Mouse (Mus musculus) adrenal gland, adult 18-20 months (tissue): ENCODE results near the gene Ctdspl. TPM values are rescaled to one million over a fixed set of nuclear protein-coding genes. Genes with fewer than 3 reads are reported as not detected.
A peak's percentile ranks its signal among the peaks of the same experiment; 100 is the strongest.

Source experiments
- DNase-seq, 2 experiments: peaks; one replicate each; pipeline ENCODE4 v3.0.0; 2021 to 2022; ENCODE audit warnings: low spot score in 2 of 2
- total RNA-seq, 2 experiments: library from RNA; stranded (reverse); gene quantifications; 1 replicate in 1 of 2; 2 replicates in 1 of 2; pipeline ENCODE4 v1.2.3; 2021

Ctdspl gene
- total RNA-seq, 2 experiments from 2014 or later = 28.8 to 37.7 TPM

GRCm38 (mm10) chr9:118984650-118985432, 58.6 kb downstream of the Ctdspl start:
- no peak for DNase-seq

GRCm38 (mm10) chr9:118986286-118986685, 60.0 kb downstream of the Ctdspl start:
- DNase-seq = no peak

DNA sequence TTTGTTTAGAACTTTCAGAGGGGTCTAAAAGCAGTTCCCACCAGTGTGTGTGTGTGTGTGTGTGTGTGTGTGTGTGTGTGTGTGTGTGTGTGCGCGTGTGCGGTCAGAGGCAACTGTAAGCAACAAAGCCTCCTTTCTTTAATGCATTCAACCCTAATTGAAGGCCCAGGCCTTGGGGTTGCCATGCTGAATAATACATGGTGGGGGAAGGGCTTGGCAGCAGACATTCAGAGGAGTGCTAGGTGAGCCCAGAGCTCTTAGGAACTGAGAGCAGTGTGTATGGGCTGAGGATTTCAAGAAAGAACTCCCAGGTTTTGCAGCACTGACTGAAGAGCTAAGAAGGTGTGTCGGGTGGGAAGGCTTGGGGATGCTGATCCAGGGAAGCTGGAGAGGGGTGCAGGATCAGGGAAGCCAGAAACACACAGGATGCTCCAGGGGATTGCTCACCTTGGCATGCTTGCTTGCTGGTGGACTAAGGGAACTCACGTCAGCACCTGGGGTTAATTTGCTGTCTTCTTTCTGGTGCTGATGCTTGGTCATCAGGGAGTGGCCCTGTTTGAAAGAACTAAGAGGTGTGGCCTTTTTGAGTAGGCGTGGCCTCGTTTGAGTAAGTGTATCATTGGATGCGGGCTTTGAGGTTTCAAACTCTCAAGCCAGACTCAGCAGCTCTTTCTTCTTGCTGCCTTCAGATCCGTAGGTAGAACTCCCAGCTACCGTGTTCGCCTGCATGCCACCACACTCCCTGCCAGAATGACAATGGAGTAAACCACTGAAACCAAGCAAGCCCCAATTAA, 62.7 kb downstream of the Ctdspl start:
- DNase-seq = no peak

- no peak for DNase-seq
These were observed 64.2 kb downstream of the Ctdspl start for GRCm38 (mm10) chr9:118990490-118990889.

DNA sequence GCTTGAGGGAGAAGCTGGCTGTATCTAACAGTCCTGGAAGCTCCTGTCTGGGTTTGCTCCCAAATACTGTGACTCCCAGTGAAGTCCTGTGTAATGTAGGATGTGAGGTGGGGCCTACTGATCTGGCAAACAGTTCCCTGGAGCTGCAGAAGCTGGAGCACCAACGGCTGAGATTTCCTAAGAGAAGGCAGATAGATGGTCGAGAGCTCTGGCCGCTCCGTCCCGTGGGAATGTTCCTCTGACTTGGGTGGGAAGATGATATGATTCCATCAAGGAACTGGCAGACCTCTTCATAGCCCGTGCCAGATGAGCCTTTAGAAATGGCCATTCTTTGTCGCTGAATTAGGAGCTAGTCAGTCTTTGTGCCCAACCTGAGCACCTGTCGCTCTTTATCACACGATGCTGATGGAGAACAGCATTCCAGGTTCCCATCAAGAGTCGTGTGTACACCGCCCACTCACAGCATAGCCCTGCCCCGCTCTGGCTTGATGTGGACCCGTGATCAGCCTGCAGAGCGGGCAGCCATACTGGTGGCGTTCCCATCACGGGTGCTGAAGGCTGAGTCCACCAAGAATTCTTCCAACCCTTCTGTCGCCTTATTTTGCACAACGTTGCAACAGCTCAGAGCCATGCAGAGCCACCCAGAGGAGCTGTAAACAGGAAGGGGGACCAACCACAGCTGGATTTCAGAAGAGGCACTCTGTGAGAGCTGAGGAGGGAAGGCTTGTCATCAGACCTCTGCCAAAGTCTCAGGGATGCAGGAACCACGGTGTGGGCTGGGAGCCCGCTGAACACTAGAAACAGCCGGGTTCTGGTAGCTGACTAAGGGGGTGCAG, 65.7 kb downstream of the Ctdspl start:
- no peak for DNase-seq

GRCm38 (mm10) chr9:118992586-118992955, 66.3 kb downstream of the Ctdspl start:
- DNase-seq = no peak

GRCm38 (mm10) chr9:118994524-118995227, 68.4 kb downstream of the Ctdspl start:
- DNase-seq = no peak

GRCm38 (mm10) chr9:118995539-118995938, 69.3 kb downstream of the Ctdspl start:
- DNase-seq = no peak

DNA sequence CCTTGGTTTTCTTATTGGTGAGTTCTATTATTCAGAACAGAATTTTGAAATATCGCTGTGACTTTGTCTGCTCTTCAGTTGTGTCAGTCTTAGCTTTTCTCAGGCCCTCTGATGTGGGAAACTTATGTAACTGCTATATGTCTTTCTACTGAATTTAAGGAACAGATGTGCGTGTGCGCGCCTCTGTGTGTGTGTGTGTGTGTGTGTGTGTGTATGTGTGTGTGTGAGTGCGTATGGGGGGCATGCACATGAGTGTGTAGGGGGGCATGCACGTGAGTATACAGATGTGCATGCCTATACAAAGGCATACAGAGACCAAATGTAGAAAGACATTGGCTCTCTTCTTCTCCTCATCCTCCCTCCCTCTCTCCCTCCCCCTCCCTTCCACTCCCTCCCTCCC, 71.0 kb downstream of the Ctdspl start:
- DNase-seq = no peak

DNA sequence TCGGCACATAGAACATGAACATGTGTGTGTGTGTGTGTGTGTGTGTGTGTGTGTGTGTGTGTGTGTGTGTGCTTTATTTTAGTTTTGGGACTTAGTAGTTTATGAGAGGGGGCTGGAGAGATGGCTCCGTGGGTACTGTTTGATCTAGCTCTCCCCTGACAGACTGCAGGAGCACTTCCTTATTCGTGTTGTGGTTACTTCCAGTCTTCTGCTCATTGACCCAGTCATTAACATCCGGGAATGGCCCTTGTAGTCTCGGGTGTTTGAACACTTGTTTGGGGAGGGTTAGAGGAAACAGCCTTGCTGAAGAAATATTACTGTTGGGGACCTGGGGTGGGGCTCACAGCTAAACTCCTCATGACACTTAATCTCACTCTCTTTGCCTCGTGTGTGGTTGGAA, 73.9 kb downstream of the Ctdspl start:
- DNase-seq = no peak

DNA sequence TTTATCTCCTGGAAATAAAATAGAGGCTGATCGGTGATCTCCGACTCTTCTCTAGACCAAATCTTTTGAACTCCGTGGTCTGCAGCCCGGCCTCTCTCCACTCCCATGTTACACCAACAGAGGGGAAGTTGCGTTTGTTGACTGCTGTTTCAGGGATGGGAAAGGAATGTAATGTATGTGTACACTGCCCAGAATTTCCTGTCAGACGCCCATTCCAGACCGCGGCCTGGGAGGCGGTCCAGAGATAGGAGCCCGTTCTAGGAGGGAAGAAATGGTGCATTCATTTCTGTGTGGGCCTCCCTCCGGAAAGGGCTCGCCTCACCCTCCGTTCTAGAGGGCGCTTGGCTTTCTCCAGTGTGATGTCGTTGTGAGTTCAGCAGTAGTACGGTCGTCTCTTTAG, 76.0 kb downstream of the Ctdspl start:
- DNase-seq = peak in 1 of 2 experiments; percentile 29

DNA sequence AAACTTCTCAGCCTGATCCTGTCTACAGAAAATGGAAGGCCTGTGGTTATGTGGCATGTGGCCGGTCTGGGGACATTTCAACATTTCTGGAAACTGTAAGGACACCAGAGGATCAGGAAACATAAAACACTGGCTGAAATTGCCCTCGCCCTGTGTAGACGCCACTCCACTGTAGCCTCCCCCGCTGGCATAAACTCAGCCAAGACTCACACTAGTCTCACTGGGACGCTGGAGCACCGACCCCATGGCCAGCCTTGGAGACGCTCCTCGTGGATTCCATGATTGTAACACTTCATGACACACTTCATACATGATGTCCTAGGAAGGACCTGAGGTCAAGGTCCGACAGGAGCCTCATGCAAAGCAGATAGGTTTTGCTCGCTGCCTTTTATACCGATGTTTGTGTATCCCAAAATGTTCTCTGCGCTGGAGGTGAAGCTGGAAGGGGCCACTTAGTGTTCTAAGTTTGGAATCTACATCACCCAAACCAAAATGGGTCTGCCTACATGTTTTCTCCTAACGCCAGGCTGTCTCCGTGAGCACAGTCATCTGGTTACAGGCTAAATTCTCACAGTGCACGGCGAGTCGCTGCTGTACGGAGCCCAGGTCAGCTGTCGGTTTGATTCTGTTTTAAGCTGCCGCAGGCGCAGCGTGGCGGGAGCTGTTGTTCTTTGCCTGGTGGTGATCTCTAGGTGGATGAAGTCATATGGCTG, 77.9 kb downstream of the Ctdspl start:
- no peak for DNase-seq

DNA sequence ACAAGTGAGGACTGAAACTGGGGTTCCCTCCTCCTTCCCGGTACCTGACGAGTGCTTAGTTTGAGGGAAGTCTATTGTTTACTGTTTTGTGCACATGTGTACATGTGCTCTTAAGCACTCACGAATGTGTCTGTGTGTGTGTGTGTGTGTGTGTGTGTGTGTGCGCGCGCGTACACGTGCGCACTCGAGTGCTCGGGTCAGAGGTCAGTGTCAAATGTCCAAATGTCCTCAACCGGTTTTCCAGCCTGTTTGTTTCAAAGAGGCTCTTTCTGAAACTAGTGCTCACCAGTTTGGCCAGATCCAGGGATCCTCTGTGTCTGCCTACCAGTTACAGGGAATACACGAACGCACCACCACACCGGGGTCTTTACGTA, 78.4 kb downstream of the Ctdspl start:
- no peak for DNase-seq

DNA sequence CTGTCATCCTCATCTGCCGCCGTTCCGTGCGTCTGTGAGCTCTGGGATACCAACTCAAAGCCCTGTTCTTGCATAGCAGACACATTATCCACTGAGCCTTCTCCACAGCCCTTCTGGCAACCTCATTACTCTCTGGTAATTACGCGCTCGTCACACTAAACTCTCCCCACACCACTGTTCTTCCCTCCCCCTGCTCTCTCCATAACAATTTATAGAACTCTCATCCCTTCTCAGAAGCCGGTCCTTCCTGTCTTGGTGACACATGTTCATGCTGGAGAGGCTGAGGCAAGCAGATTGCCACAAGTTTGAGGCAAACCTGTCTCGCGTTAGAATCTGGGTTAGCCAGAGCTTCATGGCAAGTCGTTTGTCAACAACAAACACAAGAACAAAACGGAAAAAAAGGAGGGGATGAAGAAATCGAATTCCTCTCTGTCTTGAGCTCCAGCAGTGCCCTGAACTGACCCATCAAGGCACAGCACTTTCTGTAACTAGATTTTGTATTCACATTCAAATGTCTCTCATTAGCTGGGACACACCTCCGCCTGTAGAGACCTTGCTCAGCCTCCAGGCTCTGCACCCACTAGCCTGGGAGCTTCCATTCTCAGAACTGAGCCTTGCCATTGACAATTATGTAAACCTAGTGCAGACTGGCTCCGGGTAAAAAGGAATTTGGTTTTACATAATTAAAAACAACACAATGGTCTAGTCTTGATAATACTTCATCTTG, 79.2 kb downstream of the Ctdspl start:
- DNase-seq = no peak

- no peak for DNase-seq
These were observed 81.0 kb downstream of the Ctdspl start for GRCm38 (mm10) chr9:119007266-119007665.

- no peak for DNase-seq
These were observed 82.6 kb downstream of the Ctdspl start for GRCm38 (mm10) chr9:119008871-119009270.

GRCm38 (mm10) chr9:119010156-119010710, 84.0 kb downstream of the Ctdspl start:
- DNase-seq = no peak

DNA sequence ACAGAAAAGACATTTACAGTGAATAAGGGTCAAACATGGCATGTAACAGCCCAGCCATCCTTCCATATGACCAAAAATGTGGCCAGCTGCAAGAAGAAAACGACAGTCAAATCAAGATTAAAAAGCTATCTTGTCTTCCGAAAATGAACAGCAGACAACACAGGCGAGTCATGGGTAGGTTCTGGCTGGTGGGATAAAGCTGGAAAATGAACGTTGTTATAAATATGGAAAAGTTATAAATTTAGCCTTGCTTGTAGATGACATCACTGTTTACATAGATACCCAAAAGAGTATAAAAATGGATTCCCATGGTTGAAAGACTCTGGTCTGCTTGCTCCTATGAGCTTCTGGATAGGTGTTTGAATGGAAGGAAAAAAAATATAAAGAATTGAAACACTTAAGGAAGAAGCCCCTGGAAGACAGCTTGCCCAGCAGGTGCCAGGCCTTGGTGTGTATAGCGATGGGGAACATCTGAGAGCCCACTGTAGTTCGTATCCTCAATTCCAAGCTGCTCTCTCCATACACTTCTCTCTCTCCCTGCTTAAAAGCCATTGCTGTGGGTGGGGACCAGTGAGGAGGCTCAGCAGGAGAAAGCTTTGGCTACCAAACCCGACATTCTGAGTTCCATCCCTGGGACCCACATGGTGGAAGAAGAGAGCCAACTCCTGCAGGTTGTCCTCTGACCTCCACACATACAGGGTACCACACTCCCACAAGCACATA, 90.7 kb downstream of the Ctdspl start:
- DNase-seq = no peak

DNA sequence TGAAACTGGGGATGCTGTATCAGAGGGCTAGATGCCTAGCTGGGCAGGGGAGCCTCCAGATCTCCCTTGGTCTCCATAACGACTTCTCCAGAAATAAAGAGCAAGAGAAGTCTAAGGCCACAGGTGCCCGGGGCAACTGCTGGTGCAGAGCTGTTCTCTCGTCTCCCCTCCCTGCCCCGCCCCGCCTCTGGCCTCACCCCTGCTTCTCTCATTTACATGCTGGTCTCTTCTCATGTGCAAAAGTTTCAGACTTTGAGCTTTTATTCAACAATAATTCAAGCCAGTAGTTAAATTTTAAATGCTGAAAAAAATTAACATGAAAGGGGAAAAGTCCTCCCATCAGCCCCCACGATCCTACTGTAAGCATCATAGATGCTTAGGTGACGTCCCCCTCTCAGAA, 95.5 kb downstream of the Ctdspl start:
- no peak for DNase-seq
